Mouse (Mus musculus): Measurements from ENCODE around the gene Por.

Gene Por

GRCm38 (mm10) chr5:135702190-135702589, 32.4 kb downstream of the Por start:
- DNase-seq (ENCODE audit: low read depth, low spot score): no peak

- no peak for DNase-seq (ENCODE audit: low read depth, low spot score)
Observed at GRCm38 (mm10) chr5:135702682-135703192, 32.9 kb downstream of the Por start.

GRCm38 (mm10) chr5:135703431-135703830, 33.6 kb downstream of the Por start:
- no peak for DNase-seq (ENCODE audit: low read depth, low spot score)

- DNase-seq (ENCODE audit: low read depth, low spot score): no peak
Observed at GRCm38 (mm10) chr5:135705383-135705782, 35.5 kb downstream of the Por start.

GRCm38 (mm10) chr5:135707039-135707438, 37.2 kb downstream of the Por start:
- no peak for DNase-seq (ENCODE audit: low read depth, low spot score)

- no peak for DNase-seq (ENCODE audit: low read depth, low spot score)
Observed at GRCm38 (mm10) chr5:135707855-135708254, 38.0 kb downstream of the Por start.

GRCm38 (mm10) chr5:135709716-135710115, 39.9 kb downstream of the Por start:
- no peak for DNase-seq (ENCODE audit: low read depth, low spot score)

- no peak for DNase-seq (ENCODE audit: low read depth, low spot score)
Observed at GRCm38 (mm10) chr5:135710599-135711214, 40.9 kb downstream of the Por start.

- no peak for DNase-seq (ENCODE audit: low read depth, low spot score)
Observed at GRCm38 (mm10) chr5:135711582-135712355, 41.9 kb downstream of the Por start.

GRCm38 (mm10) chr5:135712803-135713202, 43.0 kb downstream of the Por start:
- DNase-seq (ENCODE audit: low read depth, low spot score): no peak

GRCm38 (mm10) chr5:135713441-135714218, 43.8 kb downstream of the Por start:
- DNase-seq (ENCODE audit: low read depth, low spot score): no peak

GRCm38 (mm10) chr5:135715624-135716023, 45.8 kb downstream of the Por start:
- no peak for DNase-seq (ENCODE audit: low read depth, low spot score)

GRCm38 (mm10) chr5:135719586-135720120, 49.8 kb downstream of the Por start:
- no peak for DNase-seq (ENCODE audit: low read depth, low spot score)

GRCm38 (mm10) chr5:135720121-135720520, 50.3 kb downstream of the Por start:
- DNase-seq (ENCODE audit: low read depth, low spot score): no peak

- DNase-seq (ENCODE audit: low read depth, low spot score): no peak
Observed at GRCm38 (mm10) chr5:135721076-135721475, 51.2 kb downstream of the Por start.

- DNase-seq (ENCODE audit: low read depth, low spot score): no peak
Observed at GRCm38 (mm10) chr5:135722121-135722520, 52.3 kb downstream of the Por start.

- no peak for DNase-seq (ENCODE audit: low read depth, low spot score)
Observed at GRCm38 (mm10) chr5:135723165-135723751, 53.4 kb downstream of the Por start.

- no peak for DNase-seq (ENCODE audit: low read depth, low spot score)
Observed at GRCm38 (mm10) chr5:135724536-135725322, 54.9 kb downstream of the Por start.

- no peak for DNase-seq (ENCODE audit: low read depth, low spot score)
Observed at GRCm38 (mm10) chr5:135725391-135725841, 55.6 kb downstream of the Por start.

GRCm38 (mm10) chr5:135725991-135726390, 56.2 kb downstream of the Por start:
- no peak for DNase-seq (ENCODE audit: low read depth, low spot score)

Data from brain, embryonic 18.5 days (tissue).